21 mouse cellular contexts compared by ENCODE assay signal in genomic region chr17:50490644-50491430, GRCm38 (mm10). TPM values are rescaled to one million over a fixed set of nuclear protein-coding genes. Genes with fewer than 3 reads are reported as not detected.
A peak's percentile ranks its signal among the peaks of the same experiment; 100 is the strongest.
DNase-seq lines count a peak whose midpoint lies in the region; ATAC-seq and TF ChIP-seq lines count a peak whose summit lies in the region.
"Had no signal": no experiment of that assay in that cellular context is flagged by ENCODE, and none has a peak within 500 bp of the region (broad histone marks: within the 10 kb centered on the region; RNA-seq: fewer than 3 reads in every experiment).

No protein-coding gene starts in this region.

- H3K27me3 ChIP-seq in CH12.LX (replicated peaks): no peaks in the 10 kb centered on the region
- H3K27me3 ChIP-seq in midbrain, embryonic 14.5 days (ENCODE audit: control insufficient read depth, insufficient read depth, low read length): no peaks in the 10 kb centered on the region
- H3K27me3 ChIP-seq: embryonic facial prominence, embryonic 12.5 days; heart, embryonic 12.5 days; intestine, embryonic 15.5 days had no signal

- peaks cover 4 to 10% of the 10 kb centered on the region in 2 experiments for H3K4me1 ChIP-seq in CH12.LX (ENCODE audit: control insufficient read depth in 1 of 2, insufficient read depth in 2 of 2)
- no peaks in the 10 kb centered on the region for H3K4me1 ChIP-seq in midbrain, embryonic 14.5 days (ENCODE audit: control insufficient read depth, insufficient read depth, low read length)
- H3K4me1 ChIP-seq: intestine, embryonic 15.5 days had no signal

- no peak for TF ChIP-seq CTCF in CH12.LX (conservative IDR thresholded peaks at IDR 0.05 in 1 of 2, IDR thresholded peaks at IDR 0.05 in 1 of 2; ENCODE audit: low read depth in 2 of 2, low read length in 2 of 2)

- TF ChIP-seq POLR2A in CH12.LX (IDR thresholded peaks at IDR 0.05; ENCODE audit: low read depth, low read length): no peak

- WGBS in midbrain, embryonic 14.5 days: 89% methylated on average over 11 of the region's 11 CpGs

- dilution Hi-C loops in CH12.LX (cut with MboI; ENCODE audit: extremely low pct_ligation_motif_present, extremely low pct_unique_long_range_greater_than_20kb, low sequenced_read_pairs): no loop called here

- TF ChIP-seq RAD21 in CH12.LX (IDR thresholded peaks at IDR 0.05; ENCODE audit: low read depth, low read length): no peak

- H3K79me2 ChIP-seq in CH12.LX (replicated peaks; ENCODE audit: control insufficient read depth, extremely low read depth, insufficient read depth, poor library complexity, severe bottlenecking): no peaks in the 10 kb centered on the region

- H3K9me3 ChIP-seq in CH12.LX (replicated peaks; ENCODE audit: low read length): no peaks in the 10 kb centered on the region
- no peaks in the 10 kb centered on the region for H3K9me3 ChIP-seq in midbrain, embryonic 14.5 days (ENCODE audit: control insufficient read depth, low read length)
- H3K9me3 ChIP-seq: embryonic facial prominence, embryonic 12.5 days; forebrain, embryonic 12.5 days; heart, embryonic 12.5 days; hindbrain, embryonic 10.5 days; intestine, embryonic 15.5 days had no signal

- H3K36me3 ChIP-seq in CH12.LX (replicated peaks in 1 of 2; ENCODE audit: control insufficient read depth in 1 of 2, insufficient read depth in 1 of 2, low read length in 1 of 2): no peaks in the 10 kb centered on the region
- no peaks in the 10 kb centered on the region for H3K36me3 ChIP-seq in midbrain, embryonic 14.5 days (ENCODE audit: control insufficient read depth, insufficient read depth, low read length)
- H3K36me3 ChIP-seq: embryonic facial prominence, embryonic 12.5 days; forebrain, embryonic 12.5 days; heart, embryonic 12.5 days; hindbrain, embryonic 10.5 days; intestine, embryonic 15.5 days had no signal

- DNase-seq in cerebellum, adult 18-20 months: peak; percentile 37 to 47
- no peak for DNase-seq in cerebellum, adult 11 months
- peak; percentile 32 to 60 for DNase-seq in cerebellum, postnatal 25 days
- no peak for DNase-seq in cerebellum, adult 9-11 months
- DNase-seq in CH12.LX (ENCODE audit: extremely low read depth): no peak
- no peak for DNase-seq in kidney, postnatal 36 days
- no peak for DNase-seq in midbrain, embryonic 14.5 days
- DNase-seq: adrenal gland, postnatal 10 days; B cell, adult 2 months; forebrain, postnatal 0 days; gastrocnemius, postnatal 36 days; kidney, adult 2 months had no signal

- no peak overlapping the region for H3K4me3 ChIP-seq in CH12.LX (replicated peaks in 1 of 3; ENCODE audit: low read depth in 2 of 3, low read length in 2 of 3, poor library complexity in 1 of 3)
- H3K4me3 ChIP-seq in midbrain, embryonic 14.5 days (replicated peaks; ENCODE audit: low read depth, low read length): no peak overlapping the region
- H3K4me3 ChIP-seq: embryonic facial prominence, embryonic 12.5 days; forebrain, embryonic 12.5 days; heart, adult 2 months; heart, embryonic 12.5 days; hindbrain, embryonic 10.5 days; intestine, embryonic 15.5 days had no signal

- no peak overlapping the region for H3K27ac ChIP-seq in CH12.LX (ENCODE audit: insufficient read depth, low read depth)
- H3K27ac ChIP-seq in midbrain, embryonic 14.5 days (replicated peaks; ENCODE audit: low read depth, low read length): no peak overlapping the region
- H3K27ac ChIP-seq: embryonic facial prominence, embryonic 12.5 days; forebrain, embryonic 12.5 days; heart, adult 2 months; hindbrain, embryonic 10.5 days; hindbrain, embryonic 14.5 days; intestine, embryonic 15.5 days had no signal

- TF ChIP-seq EP300 in CH12.LX (IDR thresholded peaks at IDR 0.05; ENCODE audit: low read length): no peak

- H3K9ac ChIP-seq in CH12.LX (ENCODE audit: insufficient read depth, low read depth): no peak overlapping the region
- no peak overlapping the region for H3K9ac ChIP-seq in midbrain, embryonic 14.5 days (replicated peaks; ENCODE audit: low read length)
- H3K9ac ChIP-seq: embryonic facial prominence, embryonic 12.5 days; forebrain, embryonic 12.5 days; forebrain, postnatal 0 days; heart, embryonic 12.5 days; hindbrain, embryonic 14.5 days; intestine, embryonic 15.5 days had no signal

- peak; percentile 85 for ATAC-seq in granulocyte monocyte progenitor cell, adult 5-6 weeks (replicated peaks; ENCODE audit: poor library complexity, severe bottlenecking)
- no peak for ATAC-seq in midbrain, embryonic 14.5 days (ENCODE audit: low FRiP score, low TSS enrichment)
- ATAC-seq: CD4-positive, CD25-positive, alpha-beta regulatory T cell, adult 4 months; forebrain, postnatal 0 days; intestine, embryonic 15.5 days had no signal

- peak overlapping the region; percentile 15; the same call in 1 of the 2 replicates for H3K4me2 ChIP-seq in CH12.LX (ENCODE audit: insufficient read depth, low read depth, poor library complexity, severe bottlenecking)
- H3K4me2 ChIP-seq in midbrain, embryonic 14.5 days (ENCODE audit: low read length): no peak overlapping the region
- H3K4me2 ChIP-seq: embryonic facial prominence, embryonic 12.5 days; forebrain, embryonic 12.5 days; heart, embryonic 12.5 days; hindbrain, embryonic 14.5 days; intestine, embryonic 15.5 days had no signal

- in situ Hi-C loops in CH12.LX (cut with MboI; ENCODE audit: low pct_ligation_motif_present, low pct_unique_long_range_greater_than_20kb, low sequenced_read_pairs): no loop called here

TF ChIP-seq in CH12.LX, 34 proteins besides CTCF, POLR2A, EP300 and RAD21:
- no peak for TF ChIP-seq PAX5 (IDR thresholded peaks at IDR 0.05; ENCODE audit: low read length)
- TF ChIP-seq KAT2A (IDR thresholded peaks at IDR 0.05; ENCODE audit: insufficient replicate concordance, low read length): no peak
- no peak for TF ChIP-seq ZNF384 (IDR thresholded peaks at IDR 0.05; ENCODE audit: low read depth, low read length)
- TF ChIP-seq MAZ (IDR thresholded peaks at IDR 0.05; ENCODE audit: low read depth, low read length): no peak
- TF ChIP-seq ETS1 (conservative IDR thresholded peaks at IDR 0.05; ENCODE audit: low read depth, low read length): no peak
- TF ChIP-seq MAFK (IDR thresholded peaks at IDR 0.05; ENCODE audit: insufficient replicate concordance, low read length): no peak
- no peak for TF ChIP-seq POLR2AphosphoS2 (IDR thresholded peaks at IDR 0.05; ENCODE audit: low read depth, low read length)
- no peak for TF ChIP-seq MYC (IDR thresholded peaks at IDR 0.05; ENCODE audit: low read depth, low read length)
- no peak for TF ChIP-seq UBTF (IDR thresholded peaks at IDR 0.05; ENCODE audit: low read depth, low read length)
- no peak for TF ChIP-seq USF1 (IDR thresholded peaks at IDR 0.05; ENCODE audit: low read depth, low read length)
- TF ChIP-seq CHD1 (IDR thresholded peaks at IDR 0.05; ENCODE audit: low read depth, low read length): no peak
- TF ChIP-seq NRF1 (IDR thresholded peaks at IDR 0.05; ENCODE audit: low read depth, low read length): no peak

RNA-seq across cellular contexts. Expression of gene Plcl2, which starts 18.4 kb away (rescaled TPM):
- total RNA-seq in CH12.LX (2012; rRNA removed): 11.7 and 16.6 TPM in 2 replicates
- total RNA-seq in CH12.LX (2014; rRNA removed): 12.7 and 12.9 TPM in 2 replicates
- polyA plus RNA-seq in CH12.LX (2012; ENCODE audit: insufficient read length, low read depth): 9.0 and 9.3 TPM in 2 replicates
- 29.8 and 40.1 TPM in 2 replicates for total RNA-seq in granulocyte monocyte progenitor cell, adult 5-6 weeks (2014; fragmentation: Nextera tagmentation)
- total RNA-seq in granulocyte monocyte progenitor cell, adult 5-6 weeks (2017): 22.9 and 31.1 TPM in 2 replicates
- polyA plus RNA-seq in midbrain, embryonic 14.5 days (2014; fragmentation: Nextera tagmentation; extraction: Ambion mirVana): 10.8 and 14.1 TPM in 2 replicates

Comparison
In these comparisons a context has a peak if more than half of its experiments do, and no peak if none do; other contexts are left out.
1. DNase-seq: peak in cerebellum, adult 18-20 months (2 of 2) and cerebellum, postnatal 25 days (2 of 2); none in cerebellum, adult 11 months (single experiment), cerebellum, adult 9-11 months (single experiment), CH12.LX (single experiment), kidney, postnatal 36 days (0 of 2) and midbrain, embryonic 14.5 days (single experiment).